In the genomic region with DNA sequence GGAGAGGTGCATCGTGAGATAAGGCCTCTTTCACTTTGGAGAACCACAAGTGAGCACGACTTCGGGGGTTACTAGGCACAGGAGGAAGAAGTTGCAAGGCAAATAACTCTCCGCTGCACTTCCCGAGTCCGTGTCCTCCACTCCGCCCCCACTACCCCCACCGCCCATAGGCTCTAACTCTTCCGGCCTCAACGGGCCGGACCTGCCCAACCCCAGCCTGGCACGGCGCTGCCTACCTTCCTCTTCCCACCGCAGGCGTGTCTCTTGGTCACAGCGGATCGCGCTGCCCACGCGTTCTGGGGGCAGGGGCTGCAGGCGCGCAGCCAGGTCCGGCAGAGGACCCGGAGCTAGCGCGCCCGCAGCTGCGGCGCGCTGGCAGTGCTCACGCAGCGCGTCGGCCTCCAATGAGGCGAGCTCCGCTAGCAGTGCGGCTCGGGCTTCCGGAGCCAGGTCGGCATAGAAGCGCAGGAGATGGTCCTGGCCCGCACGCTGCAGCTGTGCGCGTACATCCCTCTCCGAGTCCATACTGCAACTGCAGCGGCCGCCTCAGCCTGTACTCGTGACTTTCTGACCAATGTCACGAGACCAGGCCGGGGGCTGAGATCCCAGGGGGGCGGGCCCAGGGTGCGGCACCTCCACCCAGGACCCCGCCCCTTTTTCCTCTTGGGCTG, we compare ENCODE assay signal across 8 mouse cellular contexts. TPM values are rescaled to one million over a fixed set of nuclear protein-coding genes. Genes with fewer than 3 reads are reported as not detected.
DNase-seq lines count a peak whose midpoint lies in the region; ATAC-seq and TF ChIP-seq lines count a peak whose summit lies in the region.

A gene (minus strand): TSS at position 592 of the 671 bp plus-strand sequence.

- H3K4me1 ChIP-seq in G1E (ENCODE audit: insufficient read depth, low read depth, low read length): peaks cover 59% of the 10 kb centered on the region
- peaks cover 12% of the 10 kb centered on the region for H3K4me1 ChIP-seq in hindbrain, embryonic 13.5 days (replicated peaks)

- under 1% methylated on average over 54 of the region's 54 CpGs for WGBS in hindbrain, embryonic 13.5 days

- peak within 1 kb of the TSS; percentile 87 for H3K4me2 ChIP-seq in hindbrain, embryonic 13.5 days

- TF ChIP-seq CTCF in G1E (IDR thresholded peaks at IDR 0.05; ENCODE audit: low read depth, low read length): no peak

- H3K27ac ChIP-seq in hindbrain, embryonic 13.5 days: no peak within 1 kb of the TSS

- no peaks in the 10 kb centered on the region for H3K27me3 ChIP-seq in G1E (ENCODE audit: insufficient read depth, low read length)
- peaks cover 66% of the 10 kb centered on the region for H3K27me3 ChIP-seq in hindbrain, embryonic 13.5 days

- peaks cover 47% of the 10 kb centered on the region for H3K36me3 ChIP-seq in G1E (replicated peaks)
- H3K36me3 ChIP-seq in hindbrain, embryonic 13.5 days: no peaks in the 10 kb centered on the region

- peak; percentile 96 for DNase-seq in G1E (ENCODE audit: low spot score)
- peak; percentile 50 for DNase-seq in cerebellum, adult 8-10 months
- DNase-seq in frontal cortex, postnatal 36 days (ENCODE audit: low spot score in 2 of 2): peak; percentile 47 to 49
- DNase-seq in layer of hippocampus, postnatal 36 days: peak; percentile 47 to 55
- DNase-seq in lung, postnatal 36 days: peak; percentile 92
- DNase-seq in retina, adult 2 months (ENCODE audit: low read depth, low spot score): peak; percentile 23
- DNase-seq in thymus, postnatal 25 days: peak; percentile 47

- no peaks in the 10 kb centered on the region for H3K9me3 ChIP-seq in G1E (replicated peaks)
- H3K9me3 ChIP-seq in hindbrain, embryonic 13.5 days: no peaks in the 10 kb centered on the region

- ATAC-seq in G1E (ENCODE audit: extremely low read depth, insufficient number of reproducible peaks, low FRiP score, poor library complexity, severe bottlenecking): peak; percentile 62
- peak; percentile 76 for ATAC-seq in hindbrain, embryonic 13.5 days (ENCODE audit: low FRiP score)

- H3K4me3 ChIP-seq in G1E (ENCODE audit: low read depth, low read length): peak within 1 kb of the TSS; percentile 91
- peak within 1 kb of the TSS; percentile 50 for H3K4me3 ChIP-seq in hindbrain, embryonic 13.5 days

- H3K9ac ChIP-seq in hindbrain, embryonic 13.5 days: peak within 1 kb of the TSS; percentile 78

RNA-seq across cellular contexts. Expression of the gene that starts here (rescaled TPM):
- 51.2 and 53.9 TPM in 2 replicates for total RNA-seq in G1E (2014; fragmentation: Nextera tagmentation)
- total RNA-seq in G1E (2017): 56.4 and 118 TPM in 2 replicates
- 21.0 and 22.8 TPM in 2 replicates for polyA plus RNA-seq in G1E (2012)
- 5.2 and 6.2 TPM in 2 replicates for polyA plus RNA-seq in hindbrain, embryonic 13.5 days (2015; fragmentation: Nextera tagmentation; extraction: Ambion mirVana)
- total RNA-seq in layer of hippocampus, postnatal 36 days (2021): 10 to 100 TPM; 10.8 to 13.8 TPM

Comparison
In these comparisons a context has a peak if more than half of its experiments do, and no peak if none do; other contexts are left out.
1. DNase-seq: peak in every context shown above with its lines; median percentile 96 in G1E; 92 in lung, postnatal 36 days; 51 in layer of hippocampus, postnatal 36 days; 50 in cerebellum, adult 8-10 months; 48 in frontal cortex, postnatal 36 days; 47 in thymus, postnatal 25 days; 23 in retina, adult 2 months.